Mouse (Mus musculus): ENCODE measurements around the gene Hist1h4f. TPM values are rescaled to one million over a fixed set of nuclear protein-coding genes. Genes with fewer than 3 reads are reported as not detected.

Hist1h4f gene
- 3.8 and 7.2 TPM in 2 replicates for polyA plus RNA-seq (2012; ENCODE audit: low replicate concordance)

DNA sequence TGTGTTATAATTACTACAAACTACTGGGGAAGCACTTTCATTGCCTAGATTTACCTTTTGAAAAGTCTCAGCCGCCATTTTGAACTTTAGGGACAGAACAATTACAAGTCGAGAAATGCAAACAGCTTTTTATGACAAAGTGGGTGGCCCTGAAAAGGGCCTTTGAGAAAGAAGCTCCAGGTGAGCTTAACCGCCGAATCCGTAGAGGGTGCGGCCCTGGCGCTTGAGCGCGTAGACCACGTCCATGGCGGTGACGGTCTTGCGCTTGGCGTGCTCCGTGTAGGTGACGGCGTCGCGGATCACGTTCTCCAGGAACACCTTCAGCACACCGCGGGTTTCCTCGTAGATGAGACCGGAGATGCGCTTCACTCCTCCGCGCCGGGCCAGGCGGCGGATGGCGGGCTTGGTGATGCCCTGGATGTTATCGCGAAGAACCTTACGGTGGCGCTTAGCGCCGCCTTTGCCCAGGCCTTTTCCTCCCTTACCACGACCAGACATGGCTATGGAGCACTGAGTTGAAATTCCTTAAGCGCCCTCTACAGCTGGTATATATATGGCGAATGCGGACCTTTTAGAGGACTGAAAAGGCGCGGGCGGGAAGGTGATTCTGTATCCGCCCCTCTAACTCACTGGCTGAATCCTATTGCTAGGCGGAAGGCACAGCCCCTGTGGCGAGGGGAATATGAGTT lies at the start of gene Hist1h4f:
Gene Hist1h4f (minus strand): TSS at position 503 of the 689 bp plus-strand sequence.

DNA sequence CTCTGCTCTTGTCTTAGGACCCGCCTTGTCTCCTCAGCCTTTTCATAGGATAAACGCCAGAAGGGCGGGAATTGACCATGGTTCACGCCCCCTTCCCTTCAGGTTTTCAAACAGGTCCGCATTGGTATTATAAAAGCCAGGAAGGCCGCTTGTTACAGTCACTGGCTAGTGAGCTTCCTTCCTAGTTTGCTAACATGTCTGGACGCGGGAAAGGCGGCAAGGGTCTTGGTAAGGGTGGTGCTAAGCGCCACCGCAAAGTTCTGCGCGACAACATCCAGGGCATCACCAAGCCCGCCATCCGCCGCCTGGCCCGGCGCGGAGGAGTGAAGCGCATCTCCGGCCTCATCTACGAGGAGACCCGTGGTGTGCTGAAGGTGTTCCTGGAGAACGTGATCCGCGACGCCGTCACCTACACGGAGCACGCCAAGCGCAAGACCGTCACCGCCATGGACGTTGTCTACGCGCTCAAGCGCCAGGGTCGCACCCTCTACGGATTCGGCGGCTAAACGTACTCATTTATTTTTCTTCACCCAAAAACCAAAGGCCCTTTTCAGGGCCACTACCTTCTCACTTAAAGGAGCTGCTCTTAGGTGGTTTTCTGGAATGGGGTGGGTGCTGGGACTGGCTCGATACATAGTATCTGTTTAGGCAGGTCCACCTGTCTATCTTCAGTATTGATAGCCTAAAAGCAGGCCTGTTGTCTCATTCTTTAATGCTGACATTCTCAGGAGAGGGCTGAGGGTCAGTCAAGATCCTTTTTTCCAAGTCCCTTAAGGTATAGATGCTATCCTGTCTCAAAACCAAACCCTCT lies 30.2 kb upstream of the Hist1h4f start, which contains the start of gene Hist1h4d:
Gene Hist1h4d (plus strand): TSS at position 191 of the 811 bp plus-strand sequence.

DNA sequence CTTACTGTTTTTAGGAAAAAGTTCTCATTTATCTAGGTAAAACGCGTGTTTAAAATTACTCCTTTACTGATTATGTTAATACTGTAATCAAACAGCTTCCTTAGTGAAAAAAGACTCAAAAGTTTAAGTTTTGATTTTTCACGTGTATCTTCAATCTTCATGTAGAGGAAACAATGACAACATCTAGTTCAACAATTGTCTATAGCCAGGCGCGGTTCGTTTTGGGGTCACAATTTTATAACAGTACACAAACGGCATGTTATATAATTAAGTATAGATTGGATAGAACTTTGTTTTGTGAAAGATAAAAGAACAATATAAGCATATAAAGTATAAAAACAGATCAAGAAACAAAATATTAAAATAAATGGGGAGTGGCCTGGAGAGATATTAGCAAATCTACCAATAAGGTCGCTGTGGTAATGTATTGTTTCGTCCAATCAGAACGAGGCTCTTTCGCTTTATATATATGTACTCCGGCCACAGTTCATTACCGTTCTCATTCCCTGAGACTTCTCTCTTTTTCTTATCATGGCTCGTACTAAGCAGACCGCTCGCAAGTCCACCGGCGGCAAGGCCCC lies 23.9 kb upstream of the Hist1h4f start, which contains the start of gene Hist1h3d:
Gene Hist1h3d (plus strand): TSS at position 493 of the 581 bp plus-strand sequence.

DNA sequence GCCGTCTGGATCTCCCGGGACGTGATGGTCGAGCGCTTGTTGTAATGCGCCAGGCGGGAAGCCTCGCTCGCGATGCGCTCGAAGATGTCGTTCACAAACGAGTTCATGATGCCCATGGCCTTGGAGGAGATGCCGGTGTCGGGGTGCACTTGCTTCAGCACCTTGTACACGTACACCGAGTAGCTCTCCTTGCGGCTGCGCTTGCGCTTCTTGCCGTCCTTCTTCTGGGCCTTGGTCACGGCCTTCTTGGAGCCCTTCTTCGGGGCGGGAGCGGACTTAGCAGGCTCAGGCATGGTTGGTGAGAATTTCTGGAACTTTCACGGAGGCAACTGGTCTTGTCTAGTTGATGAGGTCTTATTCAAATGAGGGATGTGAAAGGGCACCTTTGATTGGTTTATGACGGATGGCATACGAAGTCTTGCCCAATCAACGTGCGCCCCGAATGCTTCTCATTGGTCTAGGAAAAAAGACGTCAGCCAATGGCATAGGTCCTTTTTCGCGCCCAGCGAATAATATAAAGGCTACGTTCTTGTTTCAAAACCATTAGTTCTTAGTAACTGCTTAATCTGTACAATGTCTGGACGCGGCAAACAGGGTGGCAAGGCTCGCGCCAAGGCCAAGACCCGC lies 22.6 kb upstream of the Hist1h4f start, which contains the start of the genes Hist1h2bf and Hist1h2ad:
Gene Hist1h2bf (minus strand): TSS at position 299 of the 627 bp plus-strand sequence.
Gene Hist1h2ad (plus strand): TSS at position 484 of the 627 bp plus-strand sequence.

DNA sequence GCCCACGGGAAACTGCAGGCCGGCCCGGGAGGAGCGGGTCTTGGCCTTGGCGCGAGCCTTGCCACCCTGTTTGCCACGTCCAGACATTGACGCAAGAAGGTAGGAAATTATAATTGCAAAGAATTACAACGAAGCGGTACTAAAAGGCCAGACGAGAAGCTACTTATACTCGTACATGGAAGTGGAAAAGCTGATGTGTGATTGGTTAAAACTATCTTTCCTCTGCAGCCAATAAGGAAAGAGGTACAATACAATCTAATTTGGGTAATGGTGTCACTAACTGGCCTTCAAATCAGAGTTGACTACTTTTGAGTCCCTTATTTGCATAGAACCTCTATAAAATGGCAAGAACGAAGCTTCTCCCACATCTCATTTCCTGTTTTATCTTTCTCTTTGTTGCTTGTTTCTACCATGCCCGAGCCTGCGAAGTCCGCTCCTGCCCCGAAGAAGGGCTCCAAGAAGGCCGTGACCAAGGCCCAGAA lies 19.6 kb upstream of the Hist1h4f start, which contains the start of the genes Hist1h2ae and Hist1h2bg:
Gene Hist1h2ae (minus strand): TSS at position 199 of the 482 bp plus-strand sequence.
Gene Hist1h2bg (plus strand): TSS at position 375 of the 482 bp plus-strand sequence.

DNA sequence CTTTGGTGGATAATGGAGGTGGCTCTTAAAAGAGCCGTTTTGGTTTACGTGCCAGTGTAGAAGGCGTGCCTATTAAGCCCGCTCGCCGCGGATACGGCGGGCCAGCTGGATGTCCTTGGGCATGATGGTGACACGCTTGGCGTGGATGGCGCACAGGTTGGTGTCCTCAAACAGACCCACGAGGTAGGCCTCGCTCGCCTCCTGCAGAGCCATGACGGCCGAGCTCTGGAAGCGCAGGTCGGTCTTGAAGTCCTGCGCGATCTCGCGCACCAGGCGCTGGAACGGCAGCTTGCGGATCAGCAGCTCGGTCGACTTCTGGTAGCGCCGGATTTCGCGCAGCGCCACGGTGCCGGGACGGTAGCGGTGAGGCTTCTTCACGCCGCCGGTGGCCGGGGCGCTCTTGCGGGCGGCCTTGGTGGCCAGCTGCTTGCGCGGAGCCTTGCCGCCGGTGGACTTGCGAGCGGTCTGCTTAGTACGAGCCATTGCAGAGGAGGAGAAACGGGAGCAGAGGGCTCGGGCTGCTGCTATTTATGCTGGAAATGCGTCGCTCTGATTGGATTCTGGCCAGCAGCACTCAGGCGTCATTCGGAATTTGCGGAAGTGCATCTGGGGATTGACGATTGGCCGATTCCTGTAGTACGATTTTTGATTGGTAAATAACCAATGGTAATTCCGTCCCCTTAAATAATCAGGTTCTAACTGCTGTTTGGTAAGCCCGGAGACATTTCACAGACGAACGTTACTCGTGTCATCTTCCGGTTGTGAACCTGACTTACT lies 10.6 kb upstream of the Hist1h4f start, which contains the start of gene Hist1h3e:
Gene Hist1h3e (minus strand): TSS at position 487 of the 777 bp plus-strand sequence.

DNA sequence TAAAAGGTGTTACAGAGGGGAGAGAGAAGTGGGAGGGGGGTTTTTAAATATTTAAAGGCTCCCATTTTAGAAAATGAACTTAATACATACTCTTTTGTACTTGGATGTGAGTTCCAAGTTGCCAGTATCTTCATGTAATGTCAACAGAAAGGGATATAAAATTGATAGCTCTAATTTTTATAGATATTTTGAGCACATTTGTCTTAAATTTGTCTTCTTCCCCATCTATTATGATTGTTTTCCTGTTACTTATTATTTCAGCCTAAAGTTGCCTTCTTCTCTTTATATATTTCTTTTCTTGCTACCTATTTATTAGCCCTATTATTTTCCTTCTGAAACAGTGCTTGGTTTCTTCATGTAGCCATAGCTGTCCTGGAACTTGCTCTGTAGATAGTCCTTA lies 1.5 kb upstream of the Hist1h4f start, which contains the start of gene Hist1h1d:
Gene Hist1h1d (plus strand): TSS at position 301 of the 400 bp plus-strand sequence.

DNA sequence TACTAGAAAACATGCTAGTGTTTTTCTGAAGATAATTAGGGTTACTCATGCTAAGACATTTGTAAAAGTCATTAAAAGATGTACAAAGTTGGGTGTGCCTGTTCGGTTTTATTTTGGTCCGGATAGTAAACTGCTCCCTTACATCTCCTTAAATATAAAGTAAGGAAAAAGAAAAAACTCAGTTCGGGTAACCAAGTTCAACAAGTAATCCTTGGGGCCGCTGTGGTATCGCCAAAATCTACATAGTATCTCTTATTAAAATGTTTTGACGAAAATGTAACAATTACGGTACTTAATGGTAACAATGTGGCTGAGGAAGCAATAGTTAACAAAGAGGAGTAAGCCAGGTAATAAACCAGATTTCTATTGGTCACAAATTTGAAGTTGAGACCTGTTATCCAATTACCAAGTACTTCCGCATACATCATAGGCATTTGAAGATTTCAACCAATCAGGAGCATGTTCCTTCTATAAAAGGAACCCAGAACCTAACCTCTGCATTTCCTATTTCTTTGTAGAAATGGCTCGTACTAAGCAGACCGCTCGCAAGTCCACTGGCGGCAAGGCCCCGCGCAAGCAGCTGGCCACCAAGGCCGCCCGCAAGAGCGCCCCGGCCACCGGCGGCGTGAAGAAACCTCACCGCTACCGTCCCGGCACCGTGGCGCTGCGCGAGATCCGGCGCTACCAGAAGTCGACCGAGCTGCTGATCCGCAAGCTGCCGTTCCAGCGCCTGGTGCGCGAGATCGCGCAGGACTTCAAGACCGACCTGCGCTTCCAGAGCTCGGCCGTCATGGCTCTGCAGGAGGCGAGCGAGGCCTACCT lies 7.3 kb downstream of the Hist1h4f start, which contains the start of gene Hist1h3f:
Gene Hist1h3f (plus strand): TSS at position 88 of the 822 bp plus-strand sequence.

DNA sequence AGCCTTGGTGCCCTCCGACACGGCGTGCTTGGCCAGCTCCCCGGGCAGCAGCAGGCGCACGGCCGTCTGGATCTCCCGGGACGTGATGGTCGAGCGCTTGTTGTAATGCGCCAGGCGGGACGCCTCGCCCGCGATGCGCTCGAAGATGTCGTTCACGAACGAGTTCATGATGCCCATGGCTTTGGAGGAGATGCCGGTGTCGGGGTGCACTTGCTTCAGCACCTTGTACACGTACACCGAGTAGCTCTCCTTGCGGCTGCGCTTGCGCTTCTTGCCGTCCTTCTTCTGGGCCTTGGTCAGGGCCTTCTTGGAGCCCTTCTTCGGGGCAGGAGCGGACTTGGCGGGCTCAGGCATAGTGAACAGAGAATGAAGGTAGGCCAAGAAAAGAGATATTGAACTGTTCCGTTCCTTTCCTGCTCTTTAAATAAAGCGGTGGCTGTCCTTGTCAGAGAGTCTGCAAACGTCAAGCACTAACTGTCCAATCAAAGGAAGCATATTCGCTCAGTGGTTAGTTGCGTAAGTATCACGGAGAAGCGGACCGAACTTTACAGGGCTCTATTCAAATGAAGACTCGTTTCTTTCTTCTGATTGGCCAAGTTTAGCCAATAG lies 8.3 kb downstream of the Hist1h4f start, which contains the start of gene Hist1h2bh:
Gene Hist1h2bh (minus strand): TSS at position 394 of the 609 bp plus-strand sequence.

DNA sequence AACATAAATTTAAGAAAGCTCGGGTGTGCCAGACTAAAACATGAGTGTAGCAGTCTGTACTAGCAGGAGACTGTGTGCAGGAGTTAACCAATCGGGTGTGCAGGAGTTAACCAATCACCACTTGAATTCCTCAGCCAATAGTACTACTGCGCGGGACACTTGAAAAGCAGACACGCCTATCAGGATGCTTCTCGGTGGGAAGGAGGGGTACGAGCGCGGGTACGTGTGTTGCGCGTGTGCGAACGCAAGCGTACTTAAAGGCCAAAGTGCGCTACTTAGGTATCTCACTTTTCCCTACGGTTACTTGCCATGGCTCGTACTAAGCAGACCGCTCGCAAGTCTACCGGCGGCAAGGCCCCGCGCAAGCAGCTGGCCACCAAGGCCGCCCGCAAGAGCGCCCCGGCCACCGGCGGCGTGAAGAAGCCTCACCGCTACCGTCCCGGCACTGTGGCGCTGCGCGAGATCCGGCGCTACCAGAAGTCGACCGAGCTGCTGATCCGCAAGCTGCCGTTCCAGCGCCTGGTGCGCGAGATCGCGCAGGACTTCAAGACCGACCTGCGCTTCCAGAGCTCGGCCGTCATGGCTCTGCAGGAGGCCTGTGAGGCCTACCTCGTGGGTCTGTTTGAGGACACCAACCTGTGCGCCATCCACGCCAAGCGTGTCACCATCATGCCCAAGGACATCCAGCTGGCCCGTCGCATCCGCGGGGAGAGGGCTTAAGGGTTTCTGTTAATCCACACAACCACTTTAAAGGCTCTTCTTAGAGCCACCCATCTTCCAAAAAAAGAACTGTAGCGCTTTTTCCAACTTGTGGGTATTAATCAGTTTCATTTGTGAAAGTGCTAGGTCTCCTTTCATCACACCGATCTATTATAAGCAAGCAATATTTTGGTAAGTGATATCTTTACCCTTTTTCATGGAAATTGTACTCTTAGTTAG lies 16.0 kb downstream of the Hist1h4f start, which contains the start of gene Hist1h3g:
Gene Hist1h3g (plus strand): TSS at position 286 of the 939 bp plus-strand sequence.

DNA sequence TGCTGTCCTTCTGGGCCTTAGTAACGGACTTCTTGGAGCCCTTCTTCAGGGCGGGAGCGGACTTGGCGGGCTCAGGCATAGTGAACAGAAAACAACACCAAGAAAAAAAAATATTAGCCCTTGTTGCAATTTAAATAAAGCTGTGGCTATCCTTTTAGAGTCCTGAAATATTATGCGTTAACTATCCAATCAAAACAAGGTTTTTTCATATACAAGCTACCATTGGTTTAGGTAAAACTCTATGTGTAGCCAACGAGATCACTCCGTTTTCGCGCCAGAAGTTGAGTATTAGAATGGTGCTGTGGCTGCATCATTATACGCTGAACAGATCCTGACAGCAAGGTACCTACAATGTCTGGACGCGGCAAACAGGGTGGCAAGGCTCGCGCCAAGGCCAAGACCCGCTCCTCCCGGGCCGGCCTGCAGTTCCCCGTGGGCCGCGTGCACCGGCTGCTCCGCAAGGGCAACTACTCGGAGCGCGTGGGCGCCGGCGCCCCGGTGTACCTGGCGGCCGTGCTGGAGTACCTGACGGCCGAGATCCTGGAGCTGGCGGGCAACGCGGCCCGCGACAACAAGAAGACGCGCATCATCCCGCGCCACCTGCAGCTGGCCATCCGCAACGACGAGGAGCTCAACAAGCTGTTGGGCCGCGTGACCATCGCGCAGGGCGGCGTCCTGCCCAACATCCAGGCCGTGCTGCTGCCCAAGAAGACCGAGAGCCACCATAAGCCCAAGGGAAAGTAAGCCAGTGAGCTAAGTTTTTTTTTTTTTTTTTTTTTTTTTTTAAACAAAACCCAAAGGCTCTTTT lies 17.7 kb downstream of the Hist1h4f start, which contains the start of gene Hist1h2af:
Gene Hist1h2af (plus strand): TSS at position 347 of the 808 bp plus-strand sequence.

DNA sequence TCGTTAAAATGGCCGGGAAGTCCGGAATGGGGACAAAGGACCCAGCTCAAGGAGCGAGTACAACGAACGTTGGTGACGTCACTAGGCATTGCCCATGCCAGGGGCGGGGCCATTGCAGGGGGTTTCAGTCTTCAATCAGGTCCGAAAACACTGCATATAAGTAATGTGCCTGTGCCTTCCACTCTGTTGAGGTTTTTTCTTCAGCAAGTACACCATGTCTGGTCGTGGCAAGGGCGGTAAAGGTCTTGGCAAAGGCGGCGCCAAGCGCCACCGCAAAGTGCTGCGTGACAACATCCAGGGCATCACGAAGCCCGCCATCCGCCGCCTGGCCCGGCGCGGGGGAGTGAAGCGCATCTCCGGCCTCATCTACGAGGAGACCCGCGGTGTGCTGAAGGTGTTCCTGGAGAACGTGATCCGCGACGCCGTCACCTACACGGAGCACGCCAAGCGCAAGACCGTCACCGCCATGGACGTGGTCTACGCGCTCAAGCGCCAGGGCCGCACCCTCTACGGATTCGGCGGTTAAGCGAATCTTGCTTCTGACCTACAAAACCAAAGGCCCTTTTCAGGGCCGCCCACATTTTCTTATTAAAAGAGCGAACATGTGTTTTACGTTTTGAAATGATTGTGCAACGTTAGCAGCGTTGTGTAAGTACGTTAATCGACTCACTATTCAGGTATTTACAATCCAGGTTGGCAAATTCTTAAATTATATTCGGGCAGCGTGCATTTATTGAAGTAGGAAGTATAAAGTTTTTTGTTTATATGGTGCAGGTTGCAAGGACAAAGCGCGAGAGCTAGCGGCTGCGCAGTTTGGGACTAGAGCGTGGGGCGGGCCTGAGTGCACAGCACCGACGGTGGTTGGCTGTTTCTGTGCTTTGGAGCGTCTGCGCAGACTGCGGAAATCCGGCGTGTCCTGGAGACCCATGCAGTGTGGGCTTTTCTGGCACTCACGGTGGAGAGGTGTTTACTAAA lies 20.3 kb downstream of the Hist1h4f start, which contains the start of gene Hist1h4h:
Gene Hist1h4h (plus strand): TSS at position 150 of the 975 bp plus-strand sequence.

All from hematopoietic multipotent progenitor cell, adult 10-12 weeks (in vitro differentiated cells).